Mouse (Mus musculus): ENCODE measurements around the gene Zfp697. TPM values are rescaled to one million over a fixed set of nuclear protein-coding genes. Genes with fewer than 3 reads are reported as not detected.
"Not testable (repeated sequence)": the region's sequence is repeated elsewhere in the genome, so short reads cannot be mapped to it uniquely, and the experiment has no call there.

Zfp697 gene
- total RNA-seq, 2 experiments from 2014 or later = 32.1 to 38.1 TPM

DNA sequence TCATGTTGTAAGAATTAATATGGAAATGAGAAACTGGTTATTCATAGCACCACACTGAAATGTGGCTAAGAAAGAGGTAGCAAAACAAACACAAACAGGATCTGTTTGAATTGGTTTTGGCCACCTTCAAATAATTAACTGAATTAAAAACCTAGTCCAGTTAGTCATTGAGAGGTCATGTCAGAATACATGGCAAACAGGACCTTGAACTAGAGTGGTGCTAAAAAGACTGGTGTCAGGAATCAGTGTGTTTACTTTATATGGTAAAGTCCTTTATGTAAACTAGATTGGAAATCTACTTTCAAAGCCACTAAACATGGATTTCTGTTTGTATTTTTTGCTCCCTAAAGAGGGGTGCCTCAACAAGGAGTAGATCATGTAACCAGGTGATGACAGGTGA, 200.4 kb downstream of the Zfp697 start:
- intact Hi-C loops (cut with DNase I); DNase-seq (ENCODE audit: low spot score in 2 of 2): not testable (repeated sequence)

DNA sequence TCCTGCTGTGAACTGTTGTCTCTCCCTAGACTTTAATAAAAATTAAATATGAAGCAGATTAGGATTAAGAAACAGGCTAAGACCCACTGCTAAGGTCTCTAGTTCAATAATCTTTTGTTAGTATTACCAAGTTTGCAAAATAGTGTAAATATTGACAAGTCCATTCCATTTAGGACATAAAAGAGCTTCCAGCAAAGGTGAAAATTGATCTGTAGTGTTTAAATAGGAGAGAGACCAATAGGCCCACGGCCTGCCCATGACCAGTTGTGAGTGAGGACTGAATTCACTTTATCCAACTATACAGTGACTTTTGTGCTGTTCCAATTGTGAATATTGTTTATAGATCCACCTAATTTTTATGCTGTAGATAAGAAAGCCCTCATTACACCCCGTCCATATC, 205.5 kb downstream of the Zfp697 start:
- no peak for DNase-seq (ENCODE audit: low spot score in 2 of 2)
- intact Hi-C loops (cut with DNase I) = no loop called here

DNA sequence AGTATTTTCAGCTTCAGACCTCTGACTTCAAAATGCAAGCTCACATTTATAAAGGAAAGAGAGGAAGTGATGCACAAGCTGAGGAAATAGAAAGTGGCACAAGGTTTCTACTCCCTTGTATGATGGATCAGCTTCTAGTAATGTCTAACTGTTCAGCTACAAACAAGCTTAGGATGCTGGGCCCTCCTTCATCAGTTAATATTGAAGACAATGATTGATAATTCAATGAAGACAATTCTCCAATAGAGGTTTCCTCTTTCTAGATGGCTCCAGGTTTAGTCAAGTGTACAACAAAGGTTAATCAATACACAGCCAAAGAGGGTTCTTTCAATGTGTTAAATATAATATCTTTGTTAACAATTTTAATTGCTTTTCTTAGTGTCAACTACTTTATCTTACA, 206.4 kb downstream of the Zfp697 start, which contains the start of gene Gm10681:
Gm10681 (minus strand) TSS at position 101 of the 400 bp plus-strand sequence.
- no peak for DNase-seq (ENCODE audit: low spot score in 2 of 2)
- intact Hi-C loops (cut with DNase I) = no loop called here

- intact Hi-C loops (cut with DNase I) = not testable (repeated sequence)
Observed at GRCm38 (mm10) chr3:98613540-98613939, 231.3 kb downstream of the Zfp697 start.

GRCm38 (mm10) chr3:98613963-98614362, 231.7 kb downstream of the Zfp697 start:
- intact Hi-C loops (cut with DNase I) = no loop called here
- DNase-seq (ENCODE audit: low spot score in 2 of 2) = no peak

More at GRCm38 (mm10) chr3:98613540-98613939, 231.3 kb downstream of the Zfp697 start:
- not testable (repeated sequence) for DNase-seq (ENCODE audit: low spot score in 2 of 2)

DNA sequence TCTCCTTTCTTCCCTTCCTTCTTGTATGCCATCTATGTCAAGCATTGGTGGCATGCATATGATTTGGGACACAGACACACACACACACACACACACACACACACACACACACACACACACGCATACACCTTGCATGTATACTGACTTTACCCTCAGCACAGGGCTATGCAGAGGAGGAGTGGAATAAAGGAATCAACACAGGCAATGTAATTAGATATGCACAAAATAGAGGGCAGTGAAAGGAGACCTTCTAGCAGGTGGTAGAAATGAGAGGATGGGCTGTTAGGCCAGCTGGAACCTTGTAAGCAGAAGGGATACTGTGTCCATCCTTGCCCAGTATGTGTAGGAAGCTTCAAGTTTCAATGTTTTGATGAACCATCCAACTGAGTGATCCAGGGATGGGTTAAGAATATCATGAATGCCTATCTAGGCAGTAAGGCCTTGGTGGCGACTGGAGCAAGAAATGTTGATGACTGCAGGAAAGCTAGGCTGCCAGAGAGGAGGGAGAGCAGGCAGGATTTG, 232.2 kb downstream of the Zfp697 start:
- DNase-seq (ENCODE audit: low spot score in 2 of 2); intact Hi-C loops (cut with DNase I): not testable (repeated sequence)

DNA sequence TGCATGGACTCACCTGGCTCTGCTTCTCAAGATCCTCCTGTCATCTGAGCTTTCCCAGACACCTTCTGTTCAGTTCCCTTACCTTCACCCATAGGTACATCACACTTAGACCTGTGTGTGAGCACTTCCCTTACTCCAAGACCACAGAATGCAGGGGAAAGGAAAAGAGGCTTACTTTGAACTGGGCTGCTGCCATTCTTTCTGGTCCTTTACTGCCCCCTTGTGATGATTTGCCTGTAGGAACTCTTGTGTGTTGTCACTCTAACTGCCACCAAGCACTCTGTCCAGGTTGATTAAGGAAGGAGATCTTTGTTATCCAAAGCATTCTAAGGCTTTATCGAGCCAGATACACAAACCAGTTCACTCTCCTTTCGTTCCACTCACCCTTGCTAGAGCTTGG, 234.0 kb downstream of the Zfp697 start:
- intact Hi-C loops (cut with DNase I); DNase-seq (ENCODE audit: low spot score in 2 of 2): not testable (repeated sequence)

DNA sequence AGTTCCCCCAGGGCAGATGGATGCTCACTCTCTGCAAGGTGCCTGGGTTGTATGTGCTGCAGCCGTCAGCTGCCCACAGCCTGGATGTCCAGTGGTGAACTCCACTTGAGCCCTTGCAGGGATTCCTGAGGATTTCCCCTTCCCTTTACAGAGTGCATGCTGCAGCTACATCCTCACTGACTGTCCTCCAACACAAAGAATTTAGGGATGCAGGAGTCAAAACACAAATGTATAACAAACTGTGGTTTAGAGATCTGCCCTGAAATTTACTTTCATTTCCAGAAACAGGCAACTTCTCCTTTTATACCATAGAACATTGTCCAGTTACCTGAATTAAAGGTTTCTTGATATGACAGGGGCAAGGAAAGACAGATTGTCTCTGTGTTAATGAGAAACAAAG, 234.5 kb downstream of the Zfp697 start:
- intact Hi-C loops (cut with DNase I); DNase-seq (ENCODE audit: low spot score in 2 of 2): not testable (repeated sequence)

DNA sequence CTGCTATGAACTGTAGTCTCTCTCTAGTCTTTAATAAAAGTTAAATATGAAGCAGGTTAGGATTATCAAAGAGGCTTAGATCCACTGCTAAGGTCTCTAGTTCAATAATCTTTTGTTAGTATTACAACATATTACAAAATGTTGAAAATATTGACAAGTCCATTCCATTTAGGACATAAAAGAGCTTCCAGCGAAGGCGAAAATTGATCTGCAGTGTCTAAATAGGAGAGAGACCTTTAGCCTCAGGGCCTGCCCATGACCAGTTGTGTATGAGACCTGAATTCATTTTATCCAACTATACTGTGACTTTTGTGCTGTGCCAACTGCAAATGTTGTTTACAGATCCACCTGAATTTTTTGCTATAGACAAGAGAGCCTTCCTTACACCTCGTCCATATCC, 247.4 kb downstream of the Zfp697 start:
- DNase-seq (ENCODE audit: low spot score in 2 of 2) = no peak
- intact Hi-C loops (cut with DNase I) = no loop called here

DNA sequence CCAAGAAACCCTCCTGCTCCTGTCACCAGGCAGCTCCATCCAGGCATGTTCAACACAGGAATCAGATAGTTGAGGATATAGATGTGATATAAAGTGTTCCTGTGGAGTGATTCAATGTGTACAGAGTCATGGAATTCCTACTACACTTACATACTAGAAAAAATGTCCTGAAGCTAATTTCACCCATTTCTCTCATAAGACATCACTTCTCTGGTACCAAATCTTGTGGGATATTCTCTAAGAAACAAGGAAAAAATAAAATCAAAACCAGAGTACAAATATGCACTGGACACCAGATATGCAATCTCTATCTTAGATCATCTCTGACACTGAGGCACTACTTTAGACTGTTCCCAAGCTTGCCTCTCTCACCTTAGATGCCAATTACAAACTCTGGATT, 247.9 kb downstream of the Zfp697 start, which contains the start of gene Hsd3b5:
Hsd3b5 (minus strand) TSS at position 101 of the 400 bp plus-strand sequence.
- DNase-seq (ENCODE audit: low spot score in 2 of 2) = no peak
- intact Hi-C loops (cut with DNase I) = no loop called here

DNA sequence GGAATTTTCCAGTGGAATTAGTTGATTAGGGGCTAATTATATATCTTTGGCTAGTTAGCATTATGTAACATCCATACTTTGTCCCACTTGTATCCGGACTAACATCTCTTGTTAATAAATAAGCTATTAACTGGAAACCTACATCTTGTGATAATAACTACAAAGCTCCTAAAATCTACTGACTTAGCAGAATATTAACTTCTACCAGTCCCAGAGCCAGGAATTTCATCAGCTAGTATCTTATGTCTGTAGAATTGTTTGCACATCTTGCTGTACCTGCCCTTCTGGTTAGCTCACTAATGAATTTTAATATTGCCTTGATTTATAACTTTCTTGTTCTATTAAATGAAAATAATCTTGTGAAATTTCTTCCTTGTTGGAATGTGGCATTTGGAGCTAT, 252.9 kb downstream of the Zfp697 start:
- intact Hi-C loops (cut with DNase I) = no loop called here
- no peak for DNase-seq (ENCODE audit: low spot score in 2 of 2)

DNA sequence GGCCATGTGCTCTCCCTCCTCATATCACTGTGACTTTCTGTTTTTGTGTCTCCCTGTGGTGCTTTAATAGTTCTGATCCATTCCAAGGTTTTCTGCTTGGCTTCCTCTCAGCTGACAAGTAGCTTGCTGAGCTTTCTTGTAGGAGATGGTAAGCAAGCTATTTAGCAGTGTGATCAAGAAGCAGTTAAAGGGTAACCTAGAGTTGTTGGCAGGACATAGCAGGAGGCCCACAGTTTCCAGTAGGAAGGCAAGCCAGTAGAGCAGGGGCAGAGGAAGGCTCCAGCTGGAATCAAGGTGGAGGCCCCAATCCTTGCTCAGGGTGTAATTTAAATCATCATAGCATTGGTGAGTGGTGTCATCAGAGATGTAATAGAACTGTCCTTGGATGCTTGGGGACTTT, 298.5 kb downstream of the Zfp697 start:
- intact Hi-C loops (cut with DNase I) = no loop called here
- no peak for DNase-seq (ENCODE audit: low spot score in 2 of 2)

DNA sequence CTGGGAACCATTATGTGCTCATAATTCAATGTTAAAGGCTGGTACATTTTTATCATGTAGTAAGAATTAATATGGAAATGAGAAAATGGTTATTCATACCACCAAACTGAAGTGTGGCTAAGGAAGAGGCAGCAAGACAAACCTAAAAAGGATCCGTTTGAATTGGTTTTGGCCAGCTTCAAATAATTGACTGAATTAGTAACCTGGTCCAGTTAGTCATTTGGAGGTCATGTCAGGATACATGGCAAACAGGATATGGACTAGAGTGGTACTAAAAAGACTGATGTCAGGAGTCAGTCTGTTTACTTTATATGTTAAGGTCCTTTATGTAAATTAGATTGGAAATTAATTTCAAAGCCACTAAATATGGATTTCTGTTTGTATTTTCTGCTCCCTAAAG, 300.1 kb downstream of the Zfp697 start:
- DNase-seq (ENCODE audit: low spot score in 2 of 2) = no peak
- intact Hi-C loops (cut with DNase I) = no loop called here

GRCm38 (mm10) chr3:98720740-98721139, 338.5 kb downstream of the Zfp697 start:
- intact Hi-C loops (cut with DNase I) = loop anchor here (5.0 kb wide), 1 partner anchor 42 kb away; the partner anchor contains the start of gene Hsd3b3

GRCm38 (mm10) chr3:98724376-98724775, 342.1 kb downstream of the Zfp697 start, which contains the start of gene Hsd3b2:
Gene Hsd3b2, minus strand, starts transcription at chr3:98724543.
- intact Hi-C loops (cut with DNase I) = loop anchor here (5.0 kb wide), 1 partner anchor 38 kb away; the partner anchor contains the start of gene Hsd3b3
- no peak for DNase-seq (ENCODE audit: low spot score in 2 of 2)

More at GRCm38 (mm10) chr3:98720740-98721139, 338.5 kb downstream of the Zfp697 start:
- no peak for DNase-seq (ENCODE audit: low spot score in 2 of 2)

GRCm38 (mm10) chr3:98726281-98726680, 344.0 kb downstream of the Zfp697 start:
- intact Hi-C loops (cut with DNase I) = no loop called here
- no peak for DNase-seq (ENCODE audit: low spot score in 2 of 2)

- intact Hi-C loops (cut with DNase I) = no loop called here
- DNase-seq (ENCODE audit: low spot score in 2 of 2) = no peak
Observed at GRCm38 (mm10) chr3:98733724-98734123, 351.5 kb downstream of the Zfp697 start.

- intact Hi-C loops (cut with DNase I) = no loop called here
- DNase-seq (ENCODE audit: low spot score in 2 of 2) = no peak
Observed at GRCm38 (mm10) chr3:98734340-98734739, 352.1 kb downstream of the Zfp697 start.

GRCm38 (mm10) chr3:98741043-98741442, 358.8 kb downstream of the Zfp697 start:
- DNase-seq (ENCODE audit: low spot score in 2 of 2); intact Hi-C loops (cut with DNase I): not testable (repeated sequence)

GRCm38 (mm10) chr3:98752171-98752570, 369.9 kb downstream of the Zfp697 start:
- no peak for DNase-seq (ENCODE audit: low spot score in 2 of 2)
- intact Hi-C loops (cut with DNase I) = no loop called here

GRCm38 (mm10) chr3:98756836-98757235, 374.6 kb downstream of the Zfp697 start:
- DNase-seq (ENCODE audit: low spot score in 2 of 2) = no peak
- intact Hi-C loops (cut with DNase I) = no loop called here

Data from left cerebral cortex, postnatal 36 days (tissue).